Mouse (Mus musculus): ENCODE measurements at regions not wholly inside any gene's neighbourhood (a gene's known extent, or its start where the extent isn't known, plus 50 kb on each side); places are given as distances from the start of the nearest gene placed in this dataset.

- no peaks in the 10 kb centered on the region for H3K27me3 ChIP-seq (replicated peaks; ENCODE audit: control insufficient read depth, insufficient read depth, low read length)
- H3K36me3 ChIP-seq (ENCODE audit: control insufficient read depth, insufficient read depth, low read length) = no peaks in the 10 kb centered on the region
- H3K4me3 ChIP-seq (ENCODE audit: low read depth, low read length) = no peak overlapping the region
- WGBS = 6% methylated on average over 2 of the region's 2 CpGs
- DNase-seq (ENCODE audit: low spot score) = peak; percentile 80
- no peak overlapping the region for H3K27ac ChIP-seq (ENCODE audit: low read depth, low read length)
- peak; percentile 58 for ATAC-seq
- H3K9ac ChIP-seq (ENCODE audit: low read length) = no peak overlapping the region
- no peaks in the 10 kb centered on the region for H3K4me1 ChIP-seq (ENCODE audit: control insufficient read depth, insufficient read depth, low read length)
- no peak overlapping the region for H3K4me2 ChIP-seq (ENCODE audit: low read length)
- no peaks in the 10 kb centered on the region for H3K9me3 ChIP-seq (replicated peaks; ENCODE audit: control insufficient read depth, low read length)
Measured at GRCm38 (mm10) chr1:95762244-95762643, 94.9 kb upstream of the St8sia4 start.

GRCm38 (mm10) chr1:95754071-95754915, 86.9 kb upstream of the St8sia4 start:
- no peak for ATAC-seq
- DNase-seq (ENCODE audit: low spot score) = no peak
- WGBS = 87% methylated on average over 8 of the region's 8 CpGs

GRCm38 (mm10) chr1:95753517-95753916, 86.1 kb upstream of the St8sia4 start:
- H3K36me3 ChIP-seq (ENCODE audit: control insufficient read depth, insufficient read depth, low read length) = no peaks in the 10 kb centered on the region
- ATAC-seq = no peak
- 96% methylated on average over 1 of the region's 1 CpGs for WGBS

More at GRCm38 (mm10) chr1:95754071-95754915, 86.9 kb upstream of the St8sia4 start:
- H3K36me3 ChIP-seq (ENCODE audit: control insufficient read depth, insufficient read depth, low read length) = no peaks in the 10 kb centered on the region
- no peak overlapping the region for H3K9ac ChIP-seq (ENCODE audit: low read length)
- H3K27me3 ChIP-seq (replicated peaks; ENCODE audit: control insufficient read depth, insufficient read depth, low read length) = no peaks in the 10 kb centered on the region
- H3K4me1 ChIP-seq (ENCODE audit: control insufficient read depth, insufficient read depth, low read length) = no peaks in the 10 kb centered on the region
- no peak overlapping the region for H3K4me2 ChIP-seq (ENCODE audit: low read length)
- no peaks in the 10 kb centered on the region for H3K9me3 ChIP-seq (replicated peaks; ENCODE audit: control insufficient read depth, low read length)
- H3K4me3 ChIP-seq (ENCODE audit: low read depth, low read length) = no peak overlapping the region
- H3K27ac ChIP-seq (ENCODE audit: low read depth, low read length) = no peak overlapping the region

GRCm38 (mm10) chr1:95748940-95749339, 81.6 kb upstream of the St8sia4 start:
- Histone ChIP-seq H3K9ac (ENCODE audit: low read length) (no peak overlapping the region), H3K4me2 (ENCODE audit: low read length) (no peak overlapping the region), H3K4me1 (ENCODE audit: control insufficient read depth, insufficient read depth, low read length) (no peaks in the 10 kb centered on the region), H3K27ac (ENCODE audit: low read depth, low read length) (no peak overlapping the region), H3K4me3 (ENCODE audit: low read depth, low read length) (no peak overlapping the region), H3K36me3 (ENCODE audit: control insufficient read depth, insufficient read depth, low read length) (no peaks in the 10 kb centered on the region), H3K27me3 (replicated peaks; ENCODE audit: control insufficient read depth, insufficient read depth, low read length) (no peaks in the 10 kb centered on the region), H3K9me3 (replicated peaks; ENCODE audit: control insufficient read depth, low read length) (no peaks in the 10 kb centered on the region)
- WGBS = 77% methylated on average over 1 of the region's 1 CpGs
- DNase-seq (ENCODE audit: low spot score) (no peak), ATAC-seq (no peak)

More at GRCm38 (mm10) chr1:95753517-95753916, 86.1 kb upstream of the St8sia4 start:
- no peak for DNase-seq (ENCODE audit: low spot score)
- no peaks in the 10 kb centered on the region for H3K9me3 ChIP-seq (replicated peaks; ENCODE audit: control insufficient read depth, low read length)
- no peak overlapping the region for H3K4me2 ChIP-seq (ENCODE audit: low read length)
- H3K4me3 ChIP-seq (ENCODE audit: low read depth, low read length) = no peak overlapping the region
- H3K27me3 ChIP-seq (replicated peaks; ENCODE audit: control insufficient read depth, insufficient read depth, low read length) = no peaks in the 10 kb centered on the region
- H3K9ac ChIP-seq (ENCODE audit: low read length) = no peak overlapping the region
- no peaks in the 10 kb centered on the region for H3K4me1 ChIP-seq (ENCODE audit: control insufficient read depth, insufficient read depth, low read length)
- H3K27ac ChIP-seq (ENCODE audit: low read depth, low read length) = no peak overlapping the region

- ATAC-seq = no peak
- H3K27ac ChIP-seq (ENCODE audit: low read depth, low read length) = no peak overlapping the region
- H3K4me2 ChIP-seq (ENCODE audit: low read length) = no peak overlapping the region
- 95% methylated on average over 2 of the region's 2 CpGs for WGBS
- no peak for DNase-seq (ENCODE audit: low spot score)
- no peak overlapping the region for H3K9ac ChIP-seq (ENCODE audit: low read length)
- H3K27me3 ChIP-seq (replicated peaks; ENCODE audit: control insufficient read depth, insufficient read depth, low read length) = no peaks in the 10 kb centered on the region
- H3K36me3 ChIP-seq (ENCODE audit: control insufficient read depth, insufficient read depth, low read length) = no peaks in the 10 kb centered on the region
- no peaks in the 10 kb centered on the region for H3K4me1 ChIP-seq (ENCODE audit: control insufficient read depth, insufficient read depth, low read length)
- no peak overlapping the region for H3K4me3 ChIP-seq (ENCODE audit: low read depth, low read length)
- H3K9me3 ChIP-seq (replicated peaks; ENCODE audit: control insufficient read depth, low read length) = no peaks in the 10 kb centered on the region
Measured at GRCm38 (mm10) chr1:95747287-95747686, 79.9 kb upstream of the St8sia4 start.

- no peak for ATAC-seq
- Histone ChIP-seq H3K27ac (ENCODE audit: low read depth, low read length) (no peak overlapping the region), H3K27me3 (replicated peaks; ENCODE audit: control insufficient read depth, insufficient read depth, low read length) (no peaks in the 10 kb centered on the region), H3K9me3 (replicated peaks; ENCODE audit: control insufficient read depth, low read length) (no peaks in the 10 kb centered on the region), H3K4me2 (ENCODE audit: low read length) (no peak overlapping the region), H3K4me1 (ENCODE audit: control insufficient read depth, insufficient read depth, low read length) (no peaks in the 10 kb centered on the region), H3K9ac (ENCODE audit: low read length) (no peak overlapping the region), H3K4me3 (ENCODE audit: low read depth, low read length) (no peak overlapping the region), H3K36me3 (ENCODE audit: control insufficient read depth, insufficient read depth, low read length) (no peaks in the 10 kb centered on the region)
- DNase-seq (ENCODE audit: low spot score) = no peak
- 72% methylated on average over 2 of the region's 2 CpGs for WGBS
Measured at GRCm38 (mm10) chr1:95744446-95744845, 77.1 kb upstream of the St8sia4 start.

GRCm38 (mm10) chr1:95743334-95743733, 76.0 kb upstream of the St8sia4 start:
- no peak overlapping the region for H3K9ac ChIP-seq (ENCODE audit: low read length)
- no peaks in the 10 kb centered on the region for H3K36me3 ChIP-seq (ENCODE audit: control insufficient read depth, insufficient read depth, low read length)
- H3K4me2 ChIP-seq (ENCODE audit: low read length) = no peak overlapping the region
- WGBS = 92% methylated on average over 2 of the region's 2 CpGs
- no peaks in the 10 kb centered on the region for H3K27me3 ChIP-seq (replicated peaks; ENCODE audit: control insufficient read depth, insufficient read depth, low read length)
- H3K9me3 ChIP-seq (replicated peaks; ENCODE audit: control insufficient read depth, low read length) = no peaks in the 10 kb centered on the region
- H3K4me1 ChIP-seq (ENCODE audit: control insufficient read depth, insufficient read depth, low read length) = no peaks in the 10 kb centered on the region
- no peak for DNase-seq (ENCODE audit: low spot score)
- H3K27ac ChIP-seq (ENCODE audit: low read depth, low read length) = no peak overlapping the region
- no peak overlapping the region for H3K4me3 ChIP-seq (ENCODE audit: low read depth, low read length)
- ATAC-seq = no peak

- no peaks in the 10 kb centered on the region for H3K9me3 ChIP-seq (replicated peaks; ENCODE audit: control insufficient read depth, low read length)
- H3K4me2 ChIP-seq (ENCODE audit: low read length) = no peak overlapping the region
- WGBS = 85% methylated on average over 2 of the region's 2 CpGs
- no peaks in the 10 kb centered on the region for H3K27me3 ChIP-seq (replicated peaks; ENCODE audit: control insufficient read depth, insufficient read depth, low read length)
- no peak overlapping the region for H3K4me3 ChIP-seq (ENCODE audit: low read depth, low read length)
- H3K4me1 ChIP-seq (ENCODE audit: control insufficient read depth, insufficient read depth, low read length) = no peaks in the 10 kb centered on the region
- H3K36me3 ChIP-seq (ENCODE audit: control insufficient read depth, insufficient read depth, low read length) = no peaks in the 10 kb centered on the region
- ATAC-seq (no peak), DNase-seq (ENCODE audit: low spot score) (no peak)
- H3K27ac ChIP-seq (ENCODE audit: low read depth, low read length) = no peak overlapping the region
- H3K9ac ChIP-seq (ENCODE audit: low read length) = no peak overlapping the region
Measured at GRCm38 (mm10) chr1:95719449-95719848, 52.1 kb upstream of the St8sia4 start.

GRCm38 (mm10) chr1:95718794-95719193, 51.4 kb upstream of the St8sia4 start:
- H3K36me3 ChIP-seq (ENCODE audit: control insufficient read depth, insufficient read depth, low read length) = no peaks in the 10 kb centered on the region
- DNase-seq (ENCODE audit: low spot score) (no peak), ATAC-seq (no peak)
- no peak overlapping the region for H3K4me2 ChIP-seq (ENCODE audit: low read length)
- no peaks in the 10 kb centered on the region for H3K4me1 ChIP-seq (ENCODE audit: control insufficient read depth, insufficient read depth, low read length)
- H3K27ac ChIP-seq (ENCODE audit: low read depth, low read length) = no peak overlapping the region
- no peaks in the 10 kb centered on the region for H3K9me3 ChIP-seq (replicated peaks; ENCODE audit: control insufficient read depth, low read length)
- H3K27me3 ChIP-seq (replicated peaks; ENCODE audit: control insufficient read depth, insufficient read depth, low read length) = no peaks in the 10 kb centered on the region
- H3K4me3 ChIP-seq (ENCODE audit: low read depth, low read length) = no peak overlapping the region
- 94% methylated on average over 1 of the region's 1 CpGs for WGBS
- no peak overlapping the region for H3K9ac ChIP-seq (ENCODE audit: low read length)
